21 mouse cellular contexts compared by ENCODE assay signal in genomic region chr10:117283196-117283595, GRCm38 (mm10). TPM values are rescaled to one million over a fixed set of nuclear protein-coding genes. Genes with fewer than 3 reads are reported as not detected.
DNase-seq lines count a peak whose midpoint lies in the region; TF ChIP-seq lines count a peak whose summit lies in the region.
"Not testable (repeated sequence)": the region's sequence is repeated elsewhere in the genome, so short reads cannot be mapped to it uniquely, and the experiment has no call there.
"Had no signal": no experiment of that assay in that cellular context is flagged by ENCODE, and none has a peak within 500 bp of the region (broad histone marks: within the 10 kb centered on the region; RNA-seq: fewer than 3 reads in every experiment).

No protein-coding gene starts in this region.

- not testable (repeated sequence) for TF ChIP-seq POLR2A in bone marrow macrophage, adult 2 months (IDR thresholded peaks at IDR 0.05; ENCODE audit: borderline replicate concordance, low read depth, low read length)

- H3K9me3 ChIP-seq in limb, embryonic 10.5 days (replicated peaks), result not testable (repeated sequence)

- DNase-seq in adipocyte (ENCODE audit: low spot score), result peak; percentile 94
- peak; percentile 14 for DNase-seq in limb, embryonic 10.5 days (ENCODE audit: low spot score)

- peaks cover 60% of the 10 kb centered on the region for H3K79me2 ChIP-seq in macrophage (ENCODE audit: inconsistent target)

- TF ChIP-seq CTCF in bone marrow macrophage, adult 2 months (IDR thresholded peaks at IDR 0.05; ENCODE audit: low read depth, low read length), result not testable (repeated sequence)

- peaks cover 44% of the 10 kb centered on the region for H3K4me1 ChIP-seq in bone marrow macrophage, adult 2 months (ENCODE audit: control insufficient read depth, insufficient read depth, low read length)
- not testable (repeated sequence) for H3K4me1 ChIP-seq in limb, embryonic 10.5 days

- 86% methylated on average over 4 of the region's 4 CpGs for WGBS in limb, embryonic 10.5 days
- WGBS in macrophage (ENCODE audit: missing documents), result 64% methylated on average over 4 of the region's 4 CpGs

- H3K36me3 ChIP-seq in limb, embryonic 10.5 days; macrophage (ENCODE audit: inconsistent target): not testable (repeated sequence)

- H3K4me3 ChIP-seq in bone marrow macrophage, adult 2 months (ENCODE audit: insufficient read depth, low read length); limb, embryonic 10.5 days; macrophage (ENCODE audit: inconsistent target): not testable (repeated sequence)

- peak overlapping the region; percentile 94 for H3K27ac ChIP-seq in bone marrow macrophage, adult 2 months (ENCODE audit: insufficient read depth, low read depth, low read length)
- H3K27ac ChIP-seq in limb, embryonic 10.5 days, result not testable (repeated sequence)
- H3K27ac ChIP-seq in macrophage, result peak overlapping the region; percentile 92

- H3K27me3 ChIP-seq in limb, embryonic 10.5 days (ENCODE audit: low read depth, poor library complexity, severe bottlenecking), result not testable (repeated sequence)

RNA-seq across cellular contexts. Expression of gene Lyz2, which starts 1.1 kb away (rescaled TPM):
- polyA plus RNA-seq in bone marrow macrophage, adult 2 months (2012; ENCODE audit: insufficient read depth, insufficient read length, missing spikeins), result 36,853 and 37,625 TPM in 2 replicates
- 6.8 and 8.7 TPM in 2 replicates for polyA plus RNA-seq in limb, embryonic 10.5 days (2016; fragmentation: Nextera tagmentation; extraction: Ambion mirVana)
- 1,000 to 10,000 TPM in 1 of 26 experiments, 100 to 1,000 TPM in 25; 167 to 1,242 (median 625) TPM for total RNA-seq in macrophage (2018; cell fraction: chromatin; rRNA removed)
- over 10,000 TPM in 25 of 26 experiments, 1,000 to 10,000 TPM in 1; 9,978 to 23,163 (median 15,255) TPM for total RNA-seq in macrophage (2018; cell fraction: cytosol; rRNA removed)
- over 10,000 TPM in 2 of 26 experiments, 1,000 to 10,000 TPM in 24; 1,420 to 12,393 (median 7,308) TPM for total RNA-seq in macrophage (2018; cell fraction: nucleus; rRNA removed)
- 16,156 to 35,026 TPM (median 20,022 TPM) in 3 replicates for polyA plus RNA-seq in macrophage (2018)

RNA-seq across cellular contexts. Expression of gene Lyz1, which starts 9.5 kb away (rescaled TPM):
- polyA plus RNA-seq in bone marrow macrophage, adult 2 months (2012; ENCODE audit: insufficient read depth, insufficient read length, missing spikeins), result 90.7 and 94.4 TPM in 2 replicates
- polyA plus RNA-seq in limb, embryonic 10.5 days (2016; fragmentation: Nextera tagmentation; extraction: Ambion mirVana), result not detected in 2 replicates
- total RNA-seq in macrophage (2018; cell fraction: chromatin; rRNA removed), result 1 to 10 TPM in 2 of 26 experiments, under 1 TPM in 6, not detected in 18; 0.59 to 1.1 (median 0.81) TPM
- 1 to 10 TPM; 2.7 to 9.2 (median 5.1) TPM for total RNA-seq in macrophage (2018; cell fraction: cytosol; rRNA removed)
- 1 to 10 TPM in 25 of 26 experiments, not detected in 1; 1.0 to 5.4 (median 2.7) TPM for total RNA-seq in macrophage (2018; cell fraction: nucleus; rRNA removed)
- polyA plus RNA-seq in macrophage (2018), result 3.4 to 8.7 TPM (median 5.9 TPM) in 3 replicates
- total RNA-seq: CH12.LX; forebrain, postnatal 0 days had no signal
- polyA plus RNA-seq: CD4-positive, CD25-positive, alpha-beta regulatory T cell, adult 4 months; embryonic facial prominence, embryonic 10.5 days; embryonic facial prominence, embryonic 12.5 days; forebrain, embryonic 11.5 days; forebrain, embryonic 13.5 days; forebrain, embryonic 15.5 days; G1E had no signal

RNA-seq across cellular contexts. Expression of gene 9530003J23Rik, which starts 44.7 kb away (rescaled TPM):
- polyA plus RNA-seq in bone marrow macrophage, adult 2 months (2012; ENCODE audit: insufficient read depth, insufficient read length, missing spikeins), result not detected in 2 replicates
- not detected in 2 replicates for polyA plus RNA-seq in limb, embryonic 10.5 days (2016; fragmentation: Nextera tagmentation; extraction: Ambion mirVana)
- total RNA-seq in macrophage (2018; cell fraction: chromatin; rRNA removed), result not detected
- total RNA-seq in macrophage (2018; cell fraction: cytosol; rRNA removed), result not detected
- total RNA-seq in macrophage (2018; cell fraction: nucleus; rRNA removed), result not detected
- polyA plus RNA-seq in macrophage (2018), result not detected in 3 replicates
- total RNA-seq: adrenal gland, adult 2 months; adrenal gland, postnatal 10 days; adrenal gland, postnatal 25 days; adrenal gland, postnatal 4 days; CH12.LX; forebrain, postnatal 0 days had no signal
- polyA plus RNA-seq: adrenal gland, adult 2 months; brain, embryonic 14.5 days; CD4-positive, CD25-positive, alpha-beta regulatory T cell, adult 4 months; cerebellum, adult 2 months; cortical plate, adult 2 months; embryonic facial prominence, embryonic 10.5 days; embryonic facial prominence, embryonic 12.5 days; embryonic facial prominence, embryonic 14.5 days; forebrain, embryonic 11.5 days; forebrain, embryonic 13.5 days; forebrain, embryonic 15.5 days; G1E had no signal

RNA-seq across cellular contexts. Expression of gene Yeats4, which starts 58.9 kb away (rescaled TPM):
- 61.0 and 64.0 TPM in 2 replicates for polyA plus RNA-seq in bone marrow macrophage, adult 2 months (2012; ENCODE audit: insufficient read depth, insufficient read length, missing spikeins)
- 107 and 111 TPM in 2 replicates for polyA plus RNA-seq in limb, embryonic 10.5 days (2016; fragmentation: Nextera tagmentation; extraction: Ambion mirVana)
- 10 to 100 TPM in 25 of 26 experiments, 1 to 10 TPM in 1; 9.6 to 23.5 (median 14.8) TPM for total RNA-seq in macrophage (2018; cell fraction: chromatin; rRNA removed)
- 10 to 100 TPM; 30.7 to 54.9 (median 39.1) TPM for total RNA-seq in macrophage (2018; cell fraction: cytosol; rRNA removed)
- 10 to 100 TPM; 16.0 to 33.8 (median 21.8) TPM for total RNA-seq in macrophage (2018; cell fraction: nucleus; rRNA removed)
- polyA plus RNA-seq in macrophage (2018), result 55.6 to 78.5 TPM (median 58.7 TPM) in 3 replicates

Comparison
In these comparisons a context has a peak if more than half of its experiments do, and no peak if none do; other contexts are left out.
1. RNA of gene Lyz2, which starts 1.1 kb away (polyA plus RNA-seq): 36,853 to 37,625 TPM in bone marrow macrophage, adult 2 months and 16,156 to 35,026 TPM in macrophage; 6.8 to 8.7 TPM in limb, embryonic 10.5 days; every median in the first group is over 1,000 times any median in the second.